Mouse (Mus musculus): ENCODE measurements around the gene Dok7. TPM values are rescaled to one million over a fixed set of nuclear protein-coding genes. Genes with fewer than 3 reads are reported as not detected.

Dok7 gene
- polyA plus RNA-seq, 1 experiment = 9.2 TPM

DNA sequence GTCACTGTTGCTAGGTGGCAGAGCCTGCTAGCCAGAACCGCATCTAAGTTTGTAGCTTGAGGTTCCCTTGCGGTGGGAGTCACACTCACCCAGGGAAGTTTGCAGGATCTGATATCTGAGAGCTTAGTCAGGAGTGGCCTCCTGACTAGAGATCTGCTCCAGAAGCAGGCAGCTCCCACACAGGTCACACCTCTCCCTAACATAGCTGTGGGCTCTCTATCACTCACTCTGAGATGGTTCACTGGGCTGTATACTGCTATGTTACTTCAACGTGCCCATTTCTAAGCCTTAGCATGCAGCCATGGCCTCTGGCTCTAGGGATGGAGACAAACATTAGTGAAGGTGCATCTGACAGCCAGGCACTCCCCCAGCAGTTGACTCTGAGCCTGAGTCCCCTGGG lies 35.1 kb downstream of the Dok7 start:
- TF ChIP-seq CTCF (IDR thresholded peaks at IDR 0.05; ENCODE audit: borderline replicate concordance, extremely low read depth, insufficient read depth, insufficient read length) (no peak), POLR2A (IDR thresholded peaks at IDR 0.05; ENCODE audit: borderline replicate concordance, extremely low read depth, insufficient read depth, insufficient read length, poor library complexity, severe bottlenecking) (no peak)
- DNase-seq (ENCODE audit: low read depth) = no peak

DNA sequence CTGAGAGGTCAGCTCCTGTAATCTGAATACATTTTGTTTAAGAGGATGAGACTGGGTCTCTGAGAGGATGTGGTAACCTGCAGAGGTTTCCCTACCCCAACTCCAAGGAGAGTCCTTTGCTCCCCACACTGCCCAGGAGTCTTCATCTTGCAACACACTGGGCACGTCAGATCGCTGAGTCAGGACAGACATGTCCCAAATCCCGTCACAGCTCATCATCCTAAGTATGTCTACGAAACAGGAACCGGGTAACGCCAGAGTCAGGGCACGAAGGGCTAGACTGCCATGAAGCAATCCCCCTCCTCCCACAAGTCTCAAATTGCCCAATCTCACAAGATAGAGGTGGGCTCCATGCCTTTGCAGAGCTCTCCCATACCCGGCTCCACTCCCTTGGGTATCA lies 46.5 kb downstream of the Dok7 start:
- DNase-seq (ENCODE audit: low read depth) = no peak

DNA sequence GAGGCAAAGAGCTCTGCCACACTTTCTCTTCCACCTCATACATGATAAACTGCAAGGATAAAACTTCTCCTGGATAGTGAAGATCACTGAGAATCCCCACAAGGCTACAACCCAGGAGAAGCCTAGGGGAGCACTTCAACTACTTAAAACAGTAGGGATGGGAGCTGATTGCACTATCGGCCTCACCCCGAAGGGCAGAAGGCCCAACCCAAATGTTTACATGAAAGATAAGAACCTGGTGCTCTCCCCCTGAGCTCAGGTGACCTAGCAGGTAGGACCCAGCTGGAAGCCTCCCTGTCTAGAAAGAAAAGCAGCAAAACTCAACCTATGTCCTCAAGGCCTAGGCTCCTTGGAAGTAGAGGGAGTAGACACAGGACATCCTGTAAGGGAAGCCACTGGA lies 47.0 kb downstream of the Dok7 start:
- no peak for TF ChIP-seq CTCF (IDR thresholded peaks at IDR 0.05; ENCODE audit: borderline replicate concordance, extremely low read depth, insufficient read depth, insufficient read length)
- TF ChIP-seq POLR2A (IDR thresholded peaks at IDR 0.05; ENCODE audit: borderline replicate concordance, extremely low read depth, insufficient read depth, insufficient read length, poor library complexity, severe bottlenecking) = no peak
- no peak for DNase-seq (ENCODE audit: low read depth)

More for the DNA sequence above, 46.5 kb downstream of the Dok7 start:
- TF ChIP-seq POLR2A (IDR thresholded peaks at IDR 0.05; ENCODE audit: borderline replicate concordance, extremely low read depth, insufficient read depth, insufficient read length, poor library complexity, severe bottlenecking) = no peak
- no peak for TF ChIP-seq CTCF (IDR thresholded peaks at IDR 0.05; ENCODE audit: borderline replicate concordance, extremely low read depth, insufficient read depth, insufficient read length)

DNA sequence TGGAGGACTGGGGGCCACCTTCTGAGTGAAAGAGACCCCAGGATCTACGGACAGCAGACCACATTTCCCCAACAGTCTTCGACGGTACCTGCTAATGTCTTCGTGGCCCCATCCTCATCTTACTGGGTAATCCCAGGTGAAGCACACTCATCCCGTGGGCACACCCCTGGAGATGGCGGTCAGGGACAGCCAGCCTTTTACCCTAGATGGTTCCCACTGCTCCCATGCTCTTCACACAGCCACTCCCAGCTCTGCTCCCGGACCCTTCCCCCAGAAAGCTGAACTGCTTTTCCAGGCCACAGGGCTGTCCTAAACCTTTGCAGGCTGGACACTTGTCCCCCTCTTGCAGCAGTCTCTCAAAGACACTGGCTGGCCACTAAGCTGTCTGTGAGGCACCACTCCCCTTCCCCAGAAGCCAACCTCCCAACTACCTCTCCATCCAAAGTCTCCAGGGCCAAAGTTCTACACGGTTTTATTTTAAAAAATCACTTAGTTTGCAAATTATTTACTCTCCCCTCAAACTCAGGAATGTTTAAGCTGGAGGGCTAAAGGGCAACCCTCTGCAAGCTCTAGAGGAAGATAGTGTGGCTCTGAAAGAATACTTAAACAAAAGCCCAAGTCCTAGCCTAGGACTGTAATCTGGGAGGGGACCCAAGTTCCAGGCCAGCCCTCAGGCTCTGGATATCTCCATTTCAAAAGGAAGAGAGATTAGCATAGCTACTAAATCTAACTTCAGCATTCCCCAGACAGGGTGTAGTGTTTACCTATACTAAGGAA lies 47.8 kb downstream of the Dok7 start:
- no peak for DNase-seq (ENCODE audit: low read depth)
- TF ChIP-seq POLR2A (IDR thresholded peaks at IDR 0.05; ENCODE audit: borderline replicate concordance, extremely low read depth, insufficient read depth, insufficient read length, poor library complexity, severe bottlenecking) (no peak), CTCF (IDR thresholded peaks at IDR 0.05; ENCODE audit: borderline replicate concordance, extremely low read depth, insufficient read depth, insufficient read length) (no peak)

DNA sequence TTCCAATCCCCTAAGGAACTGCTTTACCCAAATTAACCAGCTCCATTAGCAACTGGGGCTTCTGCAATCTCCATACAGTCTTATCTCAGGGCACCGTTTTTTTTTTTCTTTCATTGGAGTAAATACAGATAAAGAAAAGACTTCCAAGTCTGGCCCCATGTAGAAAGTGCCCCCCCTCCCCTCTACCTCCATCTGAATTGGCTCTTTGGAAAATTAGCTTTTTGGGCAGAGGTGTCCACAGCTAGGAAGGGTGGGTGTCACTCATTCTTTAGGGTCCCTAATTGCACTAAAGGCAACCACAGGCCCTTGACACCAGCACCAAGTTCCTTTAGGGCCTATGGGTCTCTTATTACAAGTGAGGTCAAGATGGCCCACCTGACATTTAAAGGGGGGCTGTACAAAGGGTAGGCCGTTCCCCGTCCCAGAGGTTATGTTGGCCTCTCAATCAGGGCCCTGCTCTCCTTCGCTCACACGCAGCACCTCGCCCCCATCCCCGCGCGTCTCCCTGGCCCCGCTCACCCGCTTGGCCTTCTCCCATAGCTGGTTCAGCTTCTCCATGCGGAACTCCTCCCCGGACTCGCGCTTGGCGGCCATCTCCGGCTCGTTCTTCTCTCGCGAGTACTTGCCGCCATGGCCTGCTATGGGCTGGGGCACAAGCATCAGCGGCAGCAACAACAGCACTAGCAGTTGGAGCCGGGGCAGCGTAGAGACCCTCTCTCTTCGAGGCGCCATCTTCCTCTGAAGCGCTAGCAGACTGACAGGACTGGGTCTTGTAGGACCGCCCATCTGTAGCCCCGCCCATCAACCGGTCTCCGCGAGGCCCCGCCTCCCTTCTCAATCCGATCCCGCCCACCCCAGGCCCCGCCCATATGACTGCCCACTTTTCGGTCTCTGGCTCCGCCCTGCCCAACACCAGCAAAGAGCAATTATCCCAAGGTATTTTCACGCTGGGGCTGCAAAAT lies 48.7 kb downstream of the Dok7 start, which contains the start of gene Lrpap1:
Gene Lrpap1 (minus strand): TSS at position 807 of the 962 bp plus-strand sequence.
- TF ChIP-seq CTCF (IDR thresholded peaks at IDR 0.05; ENCODE audit: borderline replicate concordance, extremely low read depth, insufficient read depth, insufficient read length) (no peak), POLR2A (IDR thresholded peaks at IDR 0.05; ENCODE audit: borderline replicate concordance, extremely low read depth, insufficient read depth, insufficient read length, poor library complexity, severe bottlenecking) (peak; percentile 88; the same call in 1 of the 2 replicates)
- DNase-seq (ENCODE audit: low read depth) = peak; percentile 98

DNA sequence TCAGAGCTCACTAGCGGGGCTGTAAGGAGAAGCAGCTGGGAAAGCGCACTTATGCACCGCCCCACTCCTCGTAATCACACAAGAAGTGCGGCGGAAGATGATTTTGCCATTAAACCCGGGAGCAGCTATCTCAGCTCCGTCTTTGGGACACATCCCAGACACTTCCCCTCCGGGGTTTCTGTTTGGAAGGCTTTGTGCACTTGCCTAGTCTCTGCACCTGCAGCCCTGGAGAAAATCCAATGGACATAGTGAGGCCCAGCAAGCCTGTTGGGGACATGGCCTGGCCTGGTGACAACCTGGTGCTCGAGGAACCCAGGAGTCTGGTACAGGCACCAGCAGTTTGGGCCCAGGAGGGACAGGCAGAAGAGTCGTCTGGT lies 49.3 kb downstream of the Dok7 start:
- DNase-seq (ENCODE audit: low read depth) = no peak
- TF ChIP-seq POLR2A (IDR thresholded peaks at IDR 0.05; ENCODE audit: borderline replicate concordance, extremely low read depth, insufficient read depth, insufficient read length, poor library complexity, severe bottlenecking) (no peak), CTCF (IDR thresholded peaks at IDR 0.05; ENCODE audit: borderline replicate concordance, extremely low read depth, insufficient read depth, insufficient read length) (no peak)

DNA sequence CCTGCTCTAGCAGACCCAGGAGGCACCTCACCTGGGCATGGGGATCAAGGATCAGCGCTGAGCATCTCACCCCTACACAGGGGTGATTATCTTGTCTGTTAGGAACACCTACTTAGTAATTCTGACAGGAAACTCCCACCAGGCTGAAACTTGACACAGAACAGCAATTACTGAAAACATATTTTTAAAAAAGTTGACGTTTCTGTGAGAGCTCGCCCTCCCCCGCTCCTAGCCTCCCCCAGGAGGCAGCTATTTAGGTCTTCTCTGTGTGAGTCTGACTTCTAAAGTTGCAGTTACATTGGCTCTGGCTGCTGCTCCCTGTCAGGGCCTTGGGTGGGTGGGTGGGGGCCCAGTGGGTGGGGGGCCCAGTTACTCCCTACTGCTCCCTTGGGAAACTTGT lies 55.9 kb downstream of the Dok7 start:
- TF ChIP-seq CTCF (IDR thresholded peaks at IDR 0.05; ENCODE audit: borderline replicate concordance, extremely low read depth, insufficient read depth, insufficient read length) = no peak
- no peak for TF ChIP-seq POLR2A (IDR thresholded peaks at IDR 0.05; ENCODE audit: borderline replicate concordance, extremely low read depth, insufficient read depth, insufficient read length, poor library complexity, severe bottlenecking)
- no peak for DNase-seq (ENCODE audit: low read depth)

DNA sequence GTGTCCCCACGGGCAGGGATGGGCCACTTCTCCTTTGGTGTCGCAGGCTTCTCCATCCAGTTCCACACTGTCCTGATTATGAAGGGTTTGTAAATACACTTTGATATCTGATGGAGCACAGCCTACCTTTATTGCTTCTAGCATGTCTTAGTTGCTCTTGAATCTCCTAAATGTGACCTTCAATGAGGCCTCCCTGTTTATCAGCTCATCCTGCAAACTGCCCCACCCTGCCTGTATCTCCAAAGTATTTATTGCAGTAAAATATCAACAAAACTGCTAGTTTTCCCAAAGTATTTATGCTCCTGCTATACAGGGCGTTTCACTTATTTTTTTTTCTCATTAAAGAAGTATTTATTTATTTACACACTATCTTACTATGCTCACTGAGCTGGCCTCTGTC lies 59.4 kb downstream of the Dok7 start:
- no peak for DNase-seq (ENCODE audit: low read depth)

DNA sequence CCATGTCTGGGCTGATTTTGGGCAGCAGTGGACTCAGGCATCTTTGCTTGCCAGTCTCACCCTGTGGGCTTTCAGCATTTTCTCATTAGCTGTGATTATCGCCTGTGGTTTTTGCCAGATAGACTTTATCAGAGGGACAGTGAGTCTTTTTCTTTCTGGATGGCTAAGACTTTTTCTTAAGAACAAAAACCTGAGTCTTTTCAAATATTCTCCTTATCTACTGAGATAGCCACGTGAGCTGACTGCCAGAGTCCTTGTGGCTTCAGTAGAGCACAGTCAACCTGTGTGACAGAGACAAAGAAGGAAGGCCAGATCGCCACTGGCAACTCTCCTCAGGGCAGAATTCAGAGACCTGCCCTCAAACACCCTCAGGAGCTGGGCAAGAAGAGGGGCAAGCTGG lies 61.1 kb downstream of the Dok7 start:
- no peak for TF ChIP-seq CTCF (IDR thresholded peaks at IDR 0.05; ENCODE audit: borderline replicate concordance, extremely low read depth, insufficient read depth, insufficient read length)
- TF ChIP-seq POLR2A (IDR thresholded peaks at IDR 0.05; ENCODE audit: borderline replicate concordance, extremely low read depth, insufficient read depth, insufficient read length, poor library complexity, severe bottlenecking) = no peak
- DNase-seq (ENCODE audit: low read depth) = no peak

More for the DNA sequence above, 59.4 kb downstream of the Dok7 start:
- TF ChIP-seq CTCF (IDR thresholded peaks at IDR 0.05; ENCODE audit: borderline replicate concordance, extremely low read depth, insufficient read depth, insufficient read length) = no peak

DNA sequence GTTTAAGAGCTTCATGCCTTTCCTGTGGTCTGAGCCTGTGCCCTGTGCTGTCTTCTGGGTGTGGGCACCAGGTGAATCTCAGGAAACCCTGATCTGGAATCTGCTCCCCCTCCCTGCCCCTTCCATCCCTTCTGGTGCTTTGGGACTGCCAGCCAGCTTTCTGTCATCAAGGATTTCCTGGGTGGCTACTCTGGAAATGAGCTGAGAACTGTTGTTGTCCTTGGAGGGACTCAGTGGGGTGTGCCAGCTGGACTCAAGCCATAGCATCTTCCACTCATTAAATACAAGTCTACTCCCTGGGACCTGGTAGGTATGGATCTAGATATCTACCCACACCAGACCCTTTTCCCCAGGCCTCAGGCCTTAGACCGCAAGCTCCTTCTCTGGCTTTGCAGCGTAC lies 61.9 kb downstream of the Dok7 start:
- DNase-seq (ENCODE audit: low read depth) = peak; percentile 80
- TF ChIP-seq CTCF (IDR thresholded peaks at IDR 0.05; ENCODE audit: borderline replicate concordance, extremely low read depth, insufficient read depth, insufficient read length) = no peak
- no peak for TF ChIP-seq POLR2A (IDR thresholded peaks at IDR 0.05; ENCODE audit: borderline replicate concordance, extremely low read depth, insufficient read depth, insufficient read length, poor library complexity, severe bottlenecking)

DNA sequence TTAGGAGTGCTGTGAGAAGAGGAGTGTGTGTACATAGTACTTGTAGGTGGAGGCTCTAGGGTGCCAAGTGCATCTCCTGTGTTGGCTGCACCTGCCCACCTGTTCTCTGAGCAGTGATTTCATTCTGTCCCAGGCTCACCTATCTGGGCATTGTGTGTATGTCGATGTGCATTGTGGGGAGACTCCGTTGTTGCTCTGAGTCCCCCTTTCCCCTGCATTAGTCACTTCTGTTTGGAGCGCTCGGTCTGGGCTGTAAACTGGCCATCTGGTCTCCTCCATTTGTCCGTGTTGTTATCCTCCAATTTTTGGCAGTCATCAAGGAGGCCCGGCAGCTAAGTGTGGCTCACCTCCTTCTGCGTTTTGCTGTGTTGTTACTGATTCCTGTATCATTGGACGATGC lies 63.5 kb downstream of the Dok7 start:
- no peak for TF ChIP-seq CTCF (IDR thresholded peaks at IDR 0.05; ENCODE audit: borderline replicate concordance, extremely low read depth, insufficient read depth, insufficient read length)
- TF ChIP-seq POLR2A (IDR thresholded peaks at IDR 0.05; ENCODE audit: borderline replicate concordance, extremely low read depth, insufficient read depth, insufficient read length, poor library complexity, severe bottlenecking) = no peak
- DNase-seq (ENCODE audit: low read depth) = peak; percentile 70
